Mouse (Mus musculus) lung, embryonic 14.5 days (tissue): ENCODE measurements around the gene Fmn2. TPM values are rescaled to one million over a fixed set of nuclear protein-coding genes. Genes with fewer than 3 reads are reported as not detected.

ENCODE experiments used
- ATAC-seq: fragments of 200-750 bp; cut with Nextera tagmentation; 2 replicates; pipeline ENCODE4 v1.8.0; 2017; ENCODE audit warnings: mild to moderate bottlenecking, moderate TSS enrichment, moderate library complexity; ENCODE audit not compliant: insufficient read depth
- DNase-seq: peaks from one replicate; pipeline ENCODE4 v3.0.0-alpha.2; 2015
- H3K27ac ChIP-seq: fragments of 300-500 bp; sonication (generic); 2 replicates; pipeline ENCODE4 v1.5.1; 2014; ENCODE audit warnings: low read depth, mild to moderate bottlenecking, moderate library complexity
- H3K27me3 ChIP-seq: fragments of 300-500 bp; sonication (generic); 2 replicates; pipeline ENCODE4 v1.6.1; 2014; ENCODE audit warnings: low read length, control low read depth; ENCODE audit not compliant: insufficient read depth
- H3K36me3 ChIP-seq: fragments of 300-500 bp; sonication (generic); 2 replicates; pipeline ENCODE4 v1.6.1; 2014; ENCODE audit warnings: control low read depth; ENCODE audit not compliant: insufficient read depth
- H3K4me1 ChIP-seq: fragments of 300-500 bp; sonication (generic); 2 replicates; pipeline ENCODE4 v1.6.1; 2014; ENCODE audit warnings: antibody characterized with exemption, control low read depth; ENCODE audit not compliant: insufficient read depth
- H3K4me2 ChIP-seq: fragments of 300-500 bp; sonication (generic); 2 replicates; pipeline ENCODE4 v1.6.1; 2014; ENCODE audit warnings: mild to moderate bottlenecking
- H3K4me3 ChIP-seq: fragments of 300-500 bp; sonication (generic); 2 replicates; pipeline ENCODE4 v1.5.1; 2014; ENCODE audit warnings: low read depth, low read length
- H3K9ac ChIP-seq: fragments of 300-500 bp; sonication (generic); 2 replicates; pipeline ENCODE4 v1.6.1; 2014
- H3K9me3 ChIP-seq: fragments of 300-500 bp; sonication (generic); 2 replicates; pipeline ENCODE4 v1.6.1; 2016; ENCODE audit warnings: low read depth, low read length, control low read depth
- CTCF ChIP-seq: IDR thresholded peaks from 2 replicates; pipeline ENCODE4 v1.5.1; 2016; ENCODE audit warnings: antibody characterized with exemption, low read depth
- WGBS: fragments of 180-500 bp; shearing (Covaris S2); extraction: QIAGEN DNeasy Blood & Tissue Kit; methylation state at CpG from one replicate; pipeline ENCODE4 v1.1.7; 2014; 5-methylcytosine and 5-hydroxymethylcytosine counted together
- polyA plus RNA-seq: library from polyadenylated mRNA; unstranded; fragments of >200 nt; fragmentation: Nextera tagmentation; extraction: Ambion mirVana; gene quantifications from 2 replicates; pipeline ENCODE4 v1.2.1, GENCODE M21; 2014

The Fmn2 gene
- polyA plus RNA-seq, 1 experiment from 2014 or later = 0.79 TPM

- Histone ChIP-seq H3K27ac (no peak overlapping the region), H3K9me3 (no peaks in the 10 kb centered on the region), H3K27me3 (no peaks in the 10 kb centered on the region), H3K4me1 (peaks cover 14% of the 10 kb centered on the region), H3K9ac (no peak overlapping the region), H3K4me2 (no peak overlapping the region), H3K36me3 (no peaks in the 10 kb centered on the region), H3K4me3 (no peak overlapping the region)
- ATAC-seq (peak; percentile 40), DNase-seq (peak; percentile 65)
- TF ChIP-seq CTCF = no peak
- WGBS = 66% methylated on average over 5 of the region's 5 CpGs
Measured at GRCm38 (mm10) chr1:174700871-174701270, 199.2 kb downstream of the Fmn2 start.

GRCm38 (mm10) chr1:174701835-174702234 lies 200.2 kb downstream of the Fmn2 start:
- Histone ChIP-seq H3K27me3 (no peaks in the 10 kb centered on the region), H3K9me3 (no peaks in the 10 kb centered on the region), H3K4me1 (peaks cover 14% of the 10 kb centered on the region), H3K27ac (0 out of 2 replicates have a peak overlapping the region, but pooled peaks have one; percentile 42), H3K9ac (no peak overlapping the region), H3K36me3 (no peaks in the 10 kb centered on the region), H3K4me3 (no peak overlapping the region), H3K4me2 (no peak overlapping the region)
- ATAC-seq (peak; percentile 23; the same call in 1 of the 2 replicates), DNase-seq (peak; percentile 71)
- no peak for TF ChIP-seq CTCF
- WGBS = 48% methylated on average over 5 of the region's 5 CpGs

- DNase-seq = peak; percentile 91
- Histone ChIP-seq H3K9me3 (no peaks in the 10 kb centered on the region), H3K27me3 (no peaks in the 10 kb centered on the region), H3K36me3 (no peaks in the 10 kb centered on the region), H3K4me3 (no peak overlapping the region), H3K27ac (no peak overlapping the region), H3K4me2 (no peak overlapping the region), H3K9ac (no peak overlapping the region), H3K4me1 (peaks cover 14% of the 10 kb centered on the region)
- 39% methylated on average over 1 of the region's 1 CpGs for WGBS
- TF ChIP-seq CTCF = no peak
- ATAC-seq = peak; percentile 54; the same call in 1 of the 2 replicates
Measured at GRCm38 (mm10) chr1:174703909-174704308, 202.3 kb downstream of the Fmn2 start.

- no peak for DNase-seq
- no peak for ATAC-seq
- H3K4me2 ChIP-seq = no peak overlapping the region
- H3K4me1 ChIP-seq = no peaks in the 10 kb centered on the region
- no peak for TF ChIP-seq CTCF
- no peak overlapping the region for H3K27ac ChIP-seq
- no peaks in the 10 kb centered on the region for H3K36me3 ChIP-seq
- H3K4me3 ChIP-seq = no peak overlapping the region
- no peaks in the 10 kb centered on the region for H3K27me3 ChIP-seq
- WGBS = 86% methylated on average over 12 of the region's 12 CpGs
- no peaks in the 10 kb centered on the region for H3K9me3 ChIP-seq
- H3K9ac ChIP-seq = no peak overlapping the region
Measured at GRCm38 (mm10) chr1:174719729-174720458, 218.3 kb downstream of the Fmn2 start.

- Histone ChIP-seq H3K4me3 (no peak overlapping the region), H3K9ac (no peak overlapping the region), H3K27ac (no peak overlapping the region), H3K4me1 (no peaks in the 10 kb centered on the region), H3K36me3 (no peaks in the 10 kb centered on the region), H3K9me3 (no peaks in the 10 kb centered on the region), H3K27me3 (no peaks in the 10 kb centered on the region), H3K4me2 (no peak overlapping the region)
- TF ChIP-seq CTCF = no peak
- DNase-seq (no peak), ATAC-seq (no peak)
- WGBS = 75% methylated on average over 3 of the region's 3 CpGs
Measured at GRCm38 (mm10) chr1:174728771-174729170, 227.1 kb downstream of the Fmn2 start.

- Histone ChIP-seq H3K27ac (no peak overlapping the region), H3K36me3 (no peaks in the 10 kb centered on the region), H3K9me3 (no peaks in the 10 kb centered on the region), H3K27me3 (no peaks in the 10 kb centered on the region), H3K4me2 (no peak overlapping the region), H3K9ac (no peak overlapping the region), H3K4me3 (no peak overlapping the region), H3K4me1 (no peaks in the 10 kb centered on the region)
- no peak for DNase-seq
- no peak for TF ChIP-seq CTCF
- 71% methylated on average over 6 of the region's 6 CpGs for WGBS
- ATAC-seq = no peak
Measured at GRCm38 (mm10) chr1:174732715-174733114, 231.1 kb downstream of the Fmn2 start.

- ATAC-seq (no peak), DNase-seq (no peak)
- Histone ChIP-seq H3K4me1 (no peaks in the 10 kb centered on the region), H3K36me3 (no peaks in the 10 kb centered on the region), H3K27ac (no peak overlapping the region), H3K27me3 (no peaks in the 10 kb centered on the region), H3K9me3 (no peaks in the 10 kb centered on the region), H3K4me2 (no peak overlapping the region), H3K9ac (no peak overlapping the region), H3K4me3 (no peak overlapping the region)
- 75% methylated on average over 8 of the region's 8 CpGs for WGBS
- no peak for TF ChIP-seq CTCF
Measured at GRCm38 (mm10) chr1:174738958-174739357, 237.3 kb downstream of the Fmn2 start.
